Mouse (Mus musculus) mouse trophoblast stem cell (cell line): Measurements from ENCODE around the gene Hist1h4f.
"Not testable (repeated sequence)": the region's sequence is repeated elsewhere in the genome, so short reads cannot be mapped to it uniquely, and the experiment has no call there.

Experiments used
- in situ Hi-C, 2 experiments: fragments of 300-500 bp; cut with MseI, MboI; formaldehyde crosslinking; loops; 2 replicates in 1 of 2; 3 replicates in 1 of 2; pipeline ENCODE4 v1.15.1; 2025

Gene Hist1h4f

DNA sequence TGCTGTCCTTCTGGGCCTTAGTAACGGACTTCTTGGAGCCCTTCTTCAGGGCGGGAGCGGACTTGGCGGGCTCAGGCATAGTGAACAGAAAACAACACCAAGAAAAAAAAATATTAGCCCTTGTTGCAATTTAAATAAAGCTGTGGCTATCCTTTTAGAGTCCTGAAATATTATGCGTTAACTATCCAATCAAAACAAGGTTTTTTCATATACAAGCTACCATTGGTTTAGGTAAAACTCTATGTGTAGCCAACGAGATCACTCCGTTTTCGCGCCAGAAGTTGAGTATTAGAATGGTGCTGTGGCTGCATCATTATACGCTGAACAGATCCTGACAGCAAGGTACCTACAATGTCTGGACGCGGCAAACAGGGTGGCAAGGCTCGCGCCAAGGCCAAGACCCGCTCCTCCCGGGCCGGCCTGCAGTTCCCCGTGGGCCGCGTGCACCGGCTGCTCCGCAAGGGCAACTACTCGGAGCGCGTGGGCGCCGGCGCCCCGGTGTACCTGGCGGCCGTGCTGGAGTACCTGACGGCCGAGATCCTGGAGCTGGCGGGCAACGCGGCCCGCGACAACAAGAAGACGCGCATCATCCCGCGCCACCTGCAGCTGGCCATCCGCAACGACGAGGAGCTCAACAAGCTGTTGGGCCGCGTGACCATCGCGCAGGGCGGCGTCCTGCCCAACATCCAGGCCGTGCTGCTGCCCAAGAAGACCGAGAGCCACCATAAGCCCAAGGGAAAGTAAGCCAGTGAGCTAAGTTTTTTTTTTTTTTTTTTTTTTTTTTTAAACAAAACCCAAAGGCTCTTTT lies 17.7 kb downstream of the Hist1h4f start, which contains the start of gene Hist1h2af:
Hist1h2af (plus strand) TSS at position 347 of the 808 bp plus-strand sequence.
- in situ Hi-C loops = not testable (repeated sequence)

DNA sequence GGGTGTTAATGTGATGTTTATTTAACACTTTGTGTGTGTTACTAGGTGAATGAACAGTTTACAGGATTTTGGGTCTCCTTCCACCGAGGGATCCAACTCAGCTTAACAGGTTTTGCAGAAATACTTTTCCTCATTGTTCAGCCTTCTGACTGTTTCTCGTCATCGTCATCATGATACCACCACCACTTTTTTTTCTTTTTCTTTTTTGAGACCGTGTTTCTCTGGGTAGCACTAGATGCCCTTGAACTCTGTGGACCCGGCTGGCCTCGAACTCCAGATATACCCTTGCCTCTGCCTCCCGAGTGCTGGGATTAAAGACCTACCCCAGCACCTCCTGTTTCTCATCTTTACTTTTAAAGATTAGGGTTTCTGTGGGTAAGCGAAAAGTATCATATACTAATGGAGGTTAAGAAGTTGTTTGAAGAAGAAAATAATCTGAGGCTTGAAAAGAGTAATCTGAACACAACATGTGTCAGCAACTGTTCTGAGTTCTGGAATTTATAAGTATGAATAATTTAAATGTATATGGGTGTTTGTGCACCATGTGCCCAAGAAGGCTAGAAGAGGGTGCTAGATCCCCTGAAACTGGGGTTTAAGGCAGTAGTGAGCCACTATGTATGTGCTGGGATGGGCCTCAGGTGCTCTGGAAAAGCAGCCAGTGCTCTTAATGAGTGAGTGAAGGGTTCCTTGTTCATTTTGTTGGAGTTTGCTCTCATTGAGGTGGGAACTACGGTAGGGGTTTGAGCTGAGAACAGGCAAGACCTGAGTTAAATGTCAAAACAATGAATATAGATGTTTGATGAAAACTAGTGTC lies 19.0 kb downstream of the Hist1h4f start:
- in situ Hi-C loops = no loop called here

DNA sequence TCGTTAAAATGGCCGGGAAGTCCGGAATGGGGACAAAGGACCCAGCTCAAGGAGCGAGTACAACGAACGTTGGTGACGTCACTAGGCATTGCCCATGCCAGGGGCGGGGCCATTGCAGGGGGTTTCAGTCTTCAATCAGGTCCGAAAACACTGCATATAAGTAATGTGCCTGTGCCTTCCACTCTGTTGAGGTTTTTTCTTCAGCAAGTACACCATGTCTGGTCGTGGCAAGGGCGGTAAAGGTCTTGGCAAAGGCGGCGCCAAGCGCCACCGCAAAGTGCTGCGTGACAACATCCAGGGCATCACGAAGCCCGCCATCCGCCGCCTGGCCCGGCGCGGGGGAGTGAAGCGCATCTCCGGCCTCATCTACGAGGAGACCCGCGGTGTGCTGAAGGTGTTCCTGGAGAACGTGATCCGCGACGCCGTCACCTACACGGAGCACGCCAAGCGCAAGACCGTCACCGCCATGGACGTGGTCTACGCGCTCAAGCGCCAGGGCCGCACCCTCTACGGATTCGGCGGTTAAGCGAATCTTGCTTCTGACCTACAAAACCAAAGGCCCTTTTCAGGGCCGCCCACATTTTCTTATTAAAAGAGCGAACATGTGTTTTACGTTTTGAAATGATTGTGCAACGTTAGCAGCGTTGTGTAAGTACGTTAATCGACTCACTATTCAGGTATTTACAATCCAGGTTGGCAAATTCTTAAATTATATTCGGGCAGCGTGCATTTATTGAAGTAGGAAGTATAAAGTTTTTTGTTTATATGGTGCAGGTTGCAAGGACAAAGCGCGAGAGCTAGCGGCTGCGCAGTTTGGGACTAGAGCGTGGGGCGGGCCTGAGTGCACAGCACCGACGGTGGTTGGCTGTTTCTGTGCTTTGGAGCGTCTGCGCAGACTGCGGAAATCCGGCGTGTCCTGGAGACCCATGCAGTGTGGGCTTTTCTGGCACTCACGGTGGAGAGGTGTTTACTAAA lies 20.3 kb downstream of the Hist1h4f start, which contains the start of gene Hist1h4h:
Hist1h4h (plus strand) TSS at position 150 of the 975 bp plus-strand sequence.
- in situ Hi-C loops = no loop called here

DNA sequence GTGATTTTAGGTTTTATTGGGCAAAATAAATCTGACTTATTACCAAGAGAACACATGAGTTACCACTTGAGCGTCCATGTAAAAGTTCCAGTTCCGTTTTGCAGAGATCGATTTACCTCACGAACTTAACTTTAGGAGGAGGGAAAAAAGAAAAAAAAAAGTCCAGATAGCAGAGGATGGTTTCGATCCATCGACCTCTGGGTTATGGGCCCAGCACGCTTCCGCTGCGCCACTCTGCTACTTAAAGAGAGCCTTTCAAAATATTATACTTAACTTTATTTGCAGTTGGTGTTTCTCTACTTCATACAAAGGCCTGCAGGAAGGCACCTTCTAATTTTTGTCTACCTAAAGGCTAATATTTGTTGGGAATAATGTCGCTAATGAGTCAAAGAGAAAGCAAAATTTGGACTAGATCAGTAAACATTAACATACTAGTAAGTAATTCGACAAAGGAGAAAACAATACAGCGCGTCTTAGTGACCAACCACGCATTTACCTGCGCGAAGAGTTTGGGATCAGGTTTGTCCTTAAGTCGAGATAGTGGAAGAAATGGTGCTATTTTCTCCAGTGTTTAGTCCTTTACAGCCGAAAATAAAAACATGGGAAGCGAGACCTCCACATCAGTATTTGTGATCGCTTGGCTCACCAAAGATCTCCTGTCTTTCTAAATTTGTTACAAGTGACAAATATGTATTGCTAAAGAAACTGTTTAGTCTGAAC lies 21.1 kb downstream of the Hist1h4f start:
- in situ Hi-C loops = no loop called here

DNA sequence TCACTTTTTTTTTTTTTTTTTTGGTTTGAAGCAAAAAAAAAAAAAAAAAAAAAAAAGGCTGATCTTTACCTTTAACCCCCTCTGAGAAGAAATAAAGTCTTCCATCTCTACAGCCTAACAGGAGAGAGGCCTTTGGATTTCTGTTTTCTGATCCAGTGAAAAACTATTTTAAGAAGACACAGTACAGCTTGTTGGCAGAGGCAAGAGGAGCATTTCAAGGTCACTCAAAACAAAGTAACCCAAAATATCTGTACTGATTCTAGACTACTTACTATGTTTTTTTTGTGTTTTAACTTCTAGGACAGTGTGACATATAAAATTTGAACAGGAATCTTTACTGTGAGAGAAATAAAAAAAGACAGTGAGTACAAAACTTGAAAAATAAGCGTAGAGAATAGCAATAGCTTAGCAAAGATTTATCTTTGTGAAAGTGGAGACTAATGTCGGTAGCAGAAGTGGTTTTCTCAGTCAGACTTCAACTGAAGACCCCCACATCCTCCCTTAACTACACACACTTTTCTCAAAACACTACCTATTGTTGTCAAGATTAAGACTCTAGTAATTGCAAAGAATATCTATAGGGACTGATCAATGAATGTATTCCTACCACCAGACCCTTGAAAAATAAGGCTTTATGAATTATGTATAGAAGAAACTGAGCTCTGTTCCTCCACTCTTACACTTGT lies 21.8 kb downstream of the Hist1h4f start:
- in situ Hi-C loops = loop anchor here in 1 of 2 experiments (10.0 kb wide), 1 partner anchor 1485 kb away; the partner anchor contains the start of genes Hist1h2ag, Hist1h2bj and Hist1h4i

DNA sequence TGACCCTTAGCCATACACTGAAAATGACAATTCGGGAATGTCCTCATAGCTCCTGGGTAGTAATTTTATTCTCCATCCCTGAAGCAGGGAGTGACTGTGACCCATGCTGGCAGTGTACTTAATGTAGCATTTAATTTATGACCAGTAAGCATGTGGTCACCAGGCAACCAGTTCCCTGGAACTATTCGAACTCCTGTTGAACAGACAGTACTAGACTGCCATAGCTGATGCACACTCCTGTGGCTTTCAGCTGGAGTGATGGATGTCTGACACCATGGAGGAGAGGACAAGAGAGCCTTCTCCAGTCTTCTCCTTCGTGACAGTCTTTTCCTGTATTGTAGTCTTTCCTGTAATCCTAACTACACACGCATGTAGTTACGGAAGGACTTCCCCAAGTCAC lies 22.4 kb downstream of the Hist1h4f start:
- in situ Hi-C loops = loop anchor here in 1 of 2 experiments (10.0 kb wide), 1 partner anchor 1484 kb away; the partner anchor contains the start of genes Hist1h2ag, Hist1h2bj and Hist1h4i

DNA sequence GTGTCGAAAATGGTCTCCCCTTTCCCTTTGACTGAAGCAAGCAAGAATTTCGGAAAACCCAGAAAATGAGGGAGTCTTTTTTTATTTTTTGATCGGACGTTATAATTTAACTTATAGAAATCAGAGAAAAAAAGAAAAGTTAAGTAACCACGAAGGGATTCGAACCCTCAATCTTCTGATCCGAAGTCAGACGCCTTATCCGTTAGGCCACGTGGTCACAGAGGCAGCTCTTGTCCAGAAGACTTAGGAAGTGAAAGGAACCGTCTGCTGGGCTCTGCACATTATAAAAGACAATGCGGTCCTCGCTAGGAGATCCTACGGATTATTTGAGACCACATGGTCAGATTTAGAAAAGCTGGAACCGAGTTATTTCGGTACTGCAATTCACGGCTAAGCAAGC lies 25.1 kb downstream of the Hist1h4f start:
- in situ Hi-C loops = loop anchor here in 1 of 2 experiments (10.0 kb wide), 1 partner anchor 1482 kb away; the partner anchor contains the start of genes Hist1h2ag, Hist1h2bj and Hist1h4i

DNA sequence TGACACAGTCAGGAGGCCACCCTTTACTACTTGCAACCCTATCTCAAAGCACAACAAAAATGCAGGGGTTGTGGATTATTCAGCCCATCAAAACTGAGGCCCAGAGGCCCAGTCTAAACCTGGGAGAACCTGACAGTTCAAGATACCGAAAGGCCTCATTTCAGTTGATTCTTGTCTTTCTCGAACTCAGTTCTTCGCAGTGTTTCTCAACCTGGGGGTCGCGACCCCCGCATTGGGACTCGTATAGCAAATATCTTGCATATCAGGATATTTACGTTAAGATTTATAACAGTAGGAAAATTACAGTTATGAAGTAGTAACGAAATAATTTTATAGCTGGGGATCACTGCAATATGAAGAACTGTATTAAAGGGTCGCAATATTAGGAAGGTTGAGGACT lies 25.5 kb downstream of the Hist1h4f start:
- in situ Hi-C loops = loop anchor here in 1 of 2 experiments (10.0 kb wide), 1 partner anchor 1481 kb away; the partner anchor contains the start of genes Hist1h2ag, Hist1h2bj and Hist1h4i

DNA sequence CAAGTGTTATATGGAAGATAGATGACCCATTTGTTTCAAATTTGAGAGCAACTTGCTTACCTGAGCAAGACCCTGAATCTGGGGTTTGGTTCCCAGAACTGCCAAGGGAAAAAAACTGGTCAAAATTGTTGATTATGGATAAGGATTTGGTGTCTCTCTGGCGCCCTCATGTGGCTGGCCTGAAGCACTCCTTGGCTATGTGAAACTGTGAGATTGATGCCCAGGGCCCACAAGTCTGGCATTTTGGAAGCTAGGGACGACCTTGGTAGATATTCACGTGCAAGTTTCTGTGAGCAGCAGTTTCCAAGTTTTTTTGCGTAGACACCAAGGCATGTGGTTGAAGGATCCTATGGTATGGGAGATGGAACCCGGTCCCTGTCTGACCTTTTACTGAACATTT lies 26.8 kb downstream of the Hist1h4f start:
- in situ Hi-C loops = loop anchor here (10.0 to 25.0 kb wide), 2 partner anchors 1480 to 1487 kb away; partner anchors contain the start of genes Hist1h2ag (in 2 of the 2), Hist1h2bj (in 2 of the 2), Hist1h4i (in 2 of the 2) and Hist1h2ah (in 1 of the 2)

DNA sequence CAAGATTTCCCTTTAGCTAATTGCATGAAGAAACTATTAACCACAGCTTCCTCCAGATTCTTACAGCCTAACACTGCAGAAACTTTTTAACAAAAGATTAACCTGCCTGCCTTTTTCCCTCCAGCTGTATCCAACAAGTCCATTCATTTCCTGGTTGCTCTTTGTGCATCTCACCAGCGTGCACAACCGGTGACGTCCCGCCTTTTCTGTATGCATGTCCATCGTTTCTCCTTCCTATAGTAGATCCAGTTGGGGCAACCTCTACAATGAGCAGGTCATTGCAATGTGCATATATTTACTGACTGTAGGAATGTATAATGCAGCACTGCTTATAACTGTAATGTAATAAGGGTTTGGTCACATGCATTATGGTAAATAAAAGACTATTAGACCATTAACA lies 27.5 kb downstream of the Hist1h4f start:
- in situ Hi-C loops = loop anchor here (10.0 to 25.0 kb wide), 2 partner anchors 1479 to 1487 kb away; partner anchors contain the start of genes Hist1h2ag (in 2 of the 2), Hist1h2bj (in 2 of the 2), Hist1h4i (in 2 of the 2) and Hist1h2ah (in 1 of the 2)

DNA sequence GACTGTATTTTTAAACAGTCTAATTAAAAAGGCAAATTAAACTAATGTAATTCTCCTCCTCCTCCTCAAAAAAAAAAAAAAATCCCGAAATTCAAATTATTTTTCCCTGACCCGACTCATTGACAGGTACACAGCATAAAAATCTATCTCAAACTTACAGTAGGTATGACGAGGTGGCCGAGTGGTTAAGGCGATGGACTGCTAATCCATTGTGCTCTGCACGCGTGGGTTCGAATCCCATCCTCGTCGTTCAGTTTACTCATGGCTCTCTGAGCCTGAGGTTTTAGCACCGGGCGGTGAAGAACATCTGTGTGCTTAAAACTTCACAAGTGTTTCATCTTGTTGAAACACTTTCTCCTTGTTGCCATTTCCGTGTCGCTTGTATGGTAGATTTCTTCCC lies 29.7 kb downstream of the Hist1h4f start:
- in situ Hi-C loops = loop anchor here (10.0 to 25.0 kb wide), 2 partner anchors 1477 to 1484 kb away; partner anchors contain the start of genes Hist1h2ag (in 2 of the 2), Hist1h2bj (in 2 of the 2), Hist1h4i (in 2 of the 2) and Hist1h2ah (in 1 of the 2)

DNA sequence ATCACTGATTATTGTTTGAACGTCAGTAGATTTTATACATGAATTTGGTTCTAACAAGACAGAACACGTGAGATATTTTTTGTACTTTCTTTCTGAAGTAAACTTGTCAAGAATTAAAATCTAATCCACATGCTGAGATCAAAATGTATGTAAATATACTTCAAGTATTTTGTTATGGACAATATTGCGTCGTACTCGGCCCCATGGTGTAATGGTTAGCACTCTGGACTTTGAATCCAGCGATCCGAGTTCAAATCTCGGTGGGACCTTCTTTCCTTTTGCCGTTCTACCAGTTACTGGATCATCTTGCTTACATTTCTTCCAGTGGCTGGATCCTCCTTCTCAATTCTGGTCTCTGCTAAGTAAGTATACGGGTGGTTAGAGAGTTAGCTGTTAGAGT lies 32.0 kb downstream of the Hist1h4f start:
- in situ Hi-C loops = loop anchor here (5.0 to 25.0 kb wide), 3 partner anchors 82 to 1585 kb away; partner anchors contain the start of genes Hist1h2ag (in 1 of the 2), Hist1h2ah (in 1 of the 2), Hist1h2bj (in 1 of the 2) and Hist1h2bk (in 1 of the 2)

DNA sequence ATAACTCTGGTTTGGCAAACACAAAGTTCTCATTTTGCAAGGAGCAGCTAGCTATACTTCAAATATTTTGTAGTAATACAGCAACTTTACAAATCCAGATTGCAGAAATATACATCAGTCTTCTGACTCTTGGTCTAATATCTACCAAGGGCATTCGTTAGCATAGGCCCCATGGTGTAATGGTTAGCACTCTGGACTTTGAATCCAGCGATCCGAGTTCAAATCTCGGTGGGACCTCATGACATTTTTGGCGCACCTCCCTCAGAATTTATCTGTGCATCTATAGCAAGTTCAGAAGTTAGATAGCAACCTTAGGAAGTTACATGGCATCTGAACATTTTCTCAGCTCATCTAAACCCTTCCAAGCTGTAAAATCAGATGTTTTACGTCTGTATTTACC lies 32.6 kb downstream of the Hist1h4f start:
- in situ Hi-C loops = loop anchor here (5.0 to 25.0 kb wide), 3 partner anchors 82 to 1584 kb away; partner anchors contain the start of genes Hist1h2ag (in 1 of the 2), Hist1h2ah (in 1 of the 2), Hist1h2bj (in 1 of the 2) and Hist1h2bk (in 1 of the 2)

DNA sequence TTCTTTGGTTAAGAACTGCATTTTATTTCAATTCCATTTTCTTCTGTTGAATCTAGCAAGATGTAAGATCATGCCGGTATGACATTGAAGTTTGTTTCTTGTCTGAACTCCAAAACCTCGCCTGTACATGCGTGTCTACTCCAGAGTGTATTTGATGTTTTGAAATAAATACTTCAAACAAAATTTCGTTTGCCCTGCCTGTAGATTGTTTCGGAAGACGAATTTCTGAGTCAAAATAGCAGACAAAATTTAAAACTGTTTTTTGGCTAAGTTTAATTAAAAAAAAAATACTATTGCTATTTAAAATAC lies 33.2 kb downstream of the Hist1h4f start:
- in situ Hi-C loops = loop anchor here (5.0 to 25.0 kb wide), 3 partner anchors 81 to 1583 kb away; partner anchors contain the start of genes Hist1h2ag (in 1 of the 2), Hist1h2ah (in 1 of the 2), Hist1h2bj (in 1 of the 2) and Hist1h2bk (in 1 of the 2)

DNA sequence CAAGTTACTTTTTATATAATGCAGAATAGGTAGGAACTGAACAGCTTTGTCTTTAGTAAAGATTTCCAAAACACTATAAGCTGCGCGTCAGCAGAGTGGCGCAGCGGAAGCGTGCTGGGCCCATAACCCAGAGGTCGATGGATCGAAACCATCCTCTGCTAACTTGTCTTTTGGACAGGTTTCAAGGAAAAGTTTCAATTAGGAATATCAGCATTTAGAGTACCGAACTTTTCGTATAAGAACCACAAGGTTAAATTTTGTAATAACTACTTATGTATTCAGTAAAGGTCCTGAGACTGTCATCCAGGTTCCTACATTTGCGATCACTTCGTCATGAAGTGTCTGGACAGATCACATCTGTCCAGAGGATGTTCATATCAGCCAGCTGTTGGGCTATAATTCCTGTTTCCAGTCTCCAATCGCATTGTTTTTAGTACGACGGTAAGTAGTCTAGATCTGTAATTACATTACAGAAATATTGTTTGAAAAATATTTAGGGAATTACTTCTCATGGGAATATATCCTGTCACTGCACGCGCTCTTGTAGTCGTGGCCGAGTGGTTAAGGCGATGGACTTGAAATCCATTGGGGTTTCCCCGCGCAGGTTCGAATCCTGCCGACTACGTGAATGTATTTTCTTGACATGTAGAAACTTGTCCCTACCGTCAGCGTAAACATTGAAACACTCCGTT lies 33.7 kb downstream of the Hist1h4f start:
- in situ Hi-C loops = loop anchor here (5.0 to 25.0 kb wide), 3 partner anchors 80 to 1583 kb away; partner anchors contain the start of genes Hist1h2ag (in 1 of the 2), Hist1h2ah (in 1 of the 2), Hist1h2bj (in 1 of the 2) and Hist1h2bk (in 1 of the 2)

DNA sequence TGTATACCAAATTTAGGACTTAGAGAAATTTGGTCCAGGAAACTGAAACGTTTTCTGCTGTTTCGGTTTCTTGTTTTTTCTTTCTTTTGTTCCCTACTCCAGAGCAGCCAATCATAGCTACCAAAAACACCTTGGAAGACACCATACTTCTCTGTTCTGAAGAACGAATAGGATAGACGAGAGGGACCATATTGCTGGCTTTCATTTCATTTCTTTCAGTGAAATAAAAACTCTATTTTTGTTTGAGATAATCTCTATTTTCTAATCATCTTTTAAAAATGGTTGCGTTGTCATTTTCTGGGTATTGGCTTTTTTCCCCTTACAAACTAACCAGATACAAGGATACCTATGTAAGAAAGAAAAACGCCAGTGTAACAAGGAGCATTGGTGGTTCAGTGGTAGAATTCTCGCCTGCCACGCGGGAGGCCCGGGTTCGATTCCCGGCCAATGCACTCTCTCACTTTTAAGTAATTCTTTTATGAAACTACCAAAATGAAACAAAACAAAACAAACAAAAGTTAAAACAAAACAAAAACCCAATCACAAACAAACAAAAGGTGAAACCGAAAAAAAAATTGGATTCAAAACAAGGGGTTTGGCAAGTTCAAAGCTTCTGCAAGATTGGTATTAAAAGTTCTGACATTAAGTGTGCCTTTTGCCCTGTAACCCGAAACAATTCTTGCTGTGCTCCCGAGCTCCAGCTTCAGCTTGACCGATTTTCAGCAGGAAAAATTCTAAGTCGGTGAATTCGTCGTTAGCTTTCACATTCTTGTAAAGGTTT lies 34.4 kb downstream of the Hist1h4f start:
- in situ Hi-C loops = loop anchor here (5.0 to 25.0 kb wide), 3 partner anchors 80 to 1582 kb away; partner anchors contain the start of genes Hist1h2ag (in 1 of the 2), Hist1h2ah (in 1 of the 2), Hist1h2bj (in 1 of the 2) and Hist1h2bk (in 1 of the 2)
